Mouse (Mus musculus) ZHBTc4 (cell line): ENCODE data around the gene Hcn4.
A peak's percentile ranks its signal among the peaks of the same experiment; 100 is the strongest.

Source experiments
- DNase-seq: peaks from one replicate; pipeline ENCODE4 v3.0.0-alpha.2; 2011; ENCODE audit warnings: low read depth, low spot score

The Hcn4 gene

GRCm38 (mm10) chr9:58847676-58848075 is 24.5 kb downstream of the Hcn4 start:
- no peak for DNase-seq

GRCm38 (mm10) chr9:58849576-58850315 is 26.5 kb downstream of the Hcn4 start:
- no peak for DNase-seq

GRCm38 (mm10) chr9:58854931-58855330 is 31.7 kb downstream of the Hcn4 start:
- DNase-seq: no peak

- peak; percentile 68 for DNase-seq
These were observed 35.9 kb downstream of the Hcn4 start for GRCm38 (mm10) chr9:58859080-58859635.

GRCm38 (mm10) chr9:58863826-58864225 is 40.6 kb downstream of the Hcn4 start:
- peak; percentile 20 for DNase-seq

DNA sequence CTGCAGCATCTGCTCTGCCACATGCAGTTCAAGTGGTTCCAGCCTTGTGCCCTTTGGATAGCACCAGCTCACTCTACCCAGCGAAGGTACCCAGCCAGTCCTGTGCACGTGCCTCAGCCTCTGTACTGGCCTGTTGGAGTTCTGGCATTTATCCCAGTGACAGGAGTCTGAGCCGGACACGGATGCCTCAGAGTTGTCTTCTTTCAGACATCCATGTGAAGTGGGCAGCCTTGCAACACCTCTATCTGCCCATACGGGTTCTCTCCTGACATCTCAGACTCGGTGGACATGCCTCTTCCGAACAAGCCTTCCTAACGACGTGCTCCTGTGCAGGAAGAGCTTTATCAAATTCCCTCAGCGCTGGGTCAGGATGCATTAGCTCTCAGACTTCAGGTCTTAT is 47.9 kb downstream of the Hcn4 start:
- no peak for DNase-seq

DNA sequence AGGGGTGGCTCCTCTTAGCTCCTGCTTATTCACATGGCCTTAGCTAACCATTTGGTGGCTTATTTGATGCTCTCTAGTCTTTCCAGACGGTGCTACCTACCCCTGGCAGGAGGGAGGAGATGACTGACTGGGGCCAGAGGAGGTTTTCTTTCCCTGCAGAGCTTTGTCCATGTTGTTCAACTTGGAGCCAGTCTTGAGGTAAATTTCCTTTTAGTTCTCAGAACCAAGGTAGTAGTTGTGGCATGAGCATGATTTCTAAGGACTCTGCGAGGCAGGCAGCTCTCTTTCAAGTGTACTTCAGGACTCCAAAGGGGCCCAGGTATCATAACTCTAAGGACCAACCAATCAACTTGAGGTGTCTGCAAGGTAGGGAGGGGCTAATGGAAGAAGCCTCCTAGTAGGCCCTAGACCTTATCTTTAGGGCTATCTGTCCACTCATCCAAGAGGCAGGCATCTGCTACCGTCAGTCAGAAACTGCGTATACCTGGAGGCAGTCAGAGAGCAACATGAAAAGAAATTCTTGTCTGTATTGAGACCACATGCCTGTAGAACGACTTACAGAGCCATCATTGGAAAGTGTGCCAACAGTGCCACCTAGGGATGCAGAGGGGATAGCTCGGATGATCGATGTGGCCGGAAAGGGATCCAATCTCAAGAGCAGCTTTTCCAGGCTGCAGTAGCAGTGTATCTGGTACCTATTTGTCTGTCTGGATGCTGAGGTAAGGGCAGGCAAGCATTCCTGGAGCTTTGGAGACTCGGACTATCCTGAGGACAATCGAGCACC is 50.5 kb downstream of the Hcn4 start:
- DNase-seq: peak; percentile 72

GRCm38 (mm10) chr9:58874354-58874753 is 51.1 kb downstream of the Hcn4 start:
- DNase-seq: no peak

DNA sequence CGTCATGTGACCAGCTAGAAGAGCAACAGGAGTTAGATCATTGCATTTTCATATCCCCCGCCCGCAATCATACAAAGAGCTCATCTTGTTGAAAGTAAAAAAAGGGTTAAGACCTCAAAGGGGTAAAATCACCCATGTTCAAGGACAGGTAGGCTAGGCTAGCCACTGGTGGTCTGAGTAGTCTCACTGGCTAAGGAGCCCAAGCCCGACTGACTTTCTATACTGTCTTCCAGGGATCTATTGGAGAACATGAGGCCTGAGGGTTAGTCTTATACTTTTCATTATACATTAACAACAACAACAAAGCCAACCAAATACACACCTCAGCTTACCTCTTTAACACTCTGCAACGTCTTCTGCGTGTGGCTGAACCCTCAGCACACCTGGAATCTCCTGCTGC is 52.2 kb downstream of the Hcn4 start:
- DNase-seq: no peak

- no peak for DNase-seq
These were observed 53.9 kb downstream of the Hcn4 start for GRCm38 (mm10) chr9:58876946-58877625.

- no peak for DNase-seq
These were observed 56.6 kb downstream of the Hcn4 start for GRCm38 (mm10) chr9:58879836-58880235.

DNA sequence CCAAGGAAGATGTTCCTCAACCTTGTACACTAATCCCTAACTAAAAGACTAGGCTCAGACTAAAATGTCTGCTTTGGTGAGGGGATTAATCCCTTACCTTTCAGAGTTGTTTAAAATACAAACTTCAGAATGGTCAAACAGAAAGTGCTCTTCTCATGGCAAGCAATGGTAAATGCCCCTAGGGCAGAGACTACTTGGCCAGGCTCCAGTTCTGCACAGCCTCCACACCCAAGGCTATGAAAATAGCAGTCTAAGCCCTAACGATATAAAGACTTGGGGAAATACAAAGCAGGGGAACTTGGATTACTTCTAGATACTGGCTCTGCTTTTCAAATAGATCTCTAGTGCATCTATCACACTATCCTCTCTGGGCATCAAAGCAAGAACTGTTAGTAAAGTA is 59.5 kb downstream of the Hcn4 start:
- no peak for DNase-seq

DNA sequence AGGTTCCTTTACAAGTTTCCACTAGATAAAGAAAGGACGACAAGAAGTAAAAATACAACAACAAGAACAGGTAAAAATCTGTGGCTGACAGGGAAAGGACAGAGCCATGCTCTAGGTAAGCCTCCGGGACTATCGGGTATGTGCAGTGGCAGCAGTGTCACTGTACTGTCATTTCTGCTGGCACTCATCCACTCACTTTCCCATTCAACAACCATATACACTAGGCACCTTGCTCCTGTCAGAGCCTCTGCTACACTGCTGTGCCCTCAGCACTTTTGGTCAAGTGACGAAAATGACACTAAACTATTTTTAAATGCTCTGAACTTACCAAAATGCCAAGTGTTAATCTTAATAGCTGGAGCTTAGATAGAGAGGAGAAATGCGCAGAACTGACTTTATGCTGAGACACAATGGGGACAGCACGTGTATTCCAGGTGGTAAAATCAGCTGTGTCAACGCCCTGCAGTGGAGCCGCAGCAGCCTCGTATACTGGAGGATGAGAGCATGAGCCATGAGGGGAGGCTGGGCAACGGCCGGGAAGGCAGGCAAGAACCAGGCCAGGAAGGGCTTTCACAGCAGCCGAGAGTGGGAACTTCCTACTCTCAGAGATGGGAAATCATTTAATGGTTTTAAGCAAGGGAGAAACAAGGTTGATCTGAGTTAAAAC is 66.7 kb downstream of the Hcn4 start:
- DNase-seq: no peak

DNA sequence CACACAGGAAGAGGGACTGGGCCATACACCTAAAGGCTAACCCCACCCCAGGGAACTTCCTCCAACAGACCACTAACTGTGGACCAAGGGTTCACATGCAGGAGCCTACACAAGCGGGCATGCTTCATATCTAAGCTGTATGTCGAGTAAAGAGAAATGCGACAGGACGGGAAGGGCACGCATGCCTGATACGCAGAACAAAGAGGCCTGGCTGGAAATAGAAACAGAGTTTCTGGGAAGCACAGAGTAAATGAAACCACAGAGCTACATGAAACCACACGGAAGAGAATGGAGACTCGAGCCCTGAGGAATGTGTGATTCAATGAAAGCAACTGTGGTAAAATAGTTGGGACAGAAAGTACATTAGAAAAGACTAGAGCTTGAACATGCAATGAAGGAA is 67.7 kb downstream of the Hcn4 start:
- no peak for DNase-seq

DNA sequence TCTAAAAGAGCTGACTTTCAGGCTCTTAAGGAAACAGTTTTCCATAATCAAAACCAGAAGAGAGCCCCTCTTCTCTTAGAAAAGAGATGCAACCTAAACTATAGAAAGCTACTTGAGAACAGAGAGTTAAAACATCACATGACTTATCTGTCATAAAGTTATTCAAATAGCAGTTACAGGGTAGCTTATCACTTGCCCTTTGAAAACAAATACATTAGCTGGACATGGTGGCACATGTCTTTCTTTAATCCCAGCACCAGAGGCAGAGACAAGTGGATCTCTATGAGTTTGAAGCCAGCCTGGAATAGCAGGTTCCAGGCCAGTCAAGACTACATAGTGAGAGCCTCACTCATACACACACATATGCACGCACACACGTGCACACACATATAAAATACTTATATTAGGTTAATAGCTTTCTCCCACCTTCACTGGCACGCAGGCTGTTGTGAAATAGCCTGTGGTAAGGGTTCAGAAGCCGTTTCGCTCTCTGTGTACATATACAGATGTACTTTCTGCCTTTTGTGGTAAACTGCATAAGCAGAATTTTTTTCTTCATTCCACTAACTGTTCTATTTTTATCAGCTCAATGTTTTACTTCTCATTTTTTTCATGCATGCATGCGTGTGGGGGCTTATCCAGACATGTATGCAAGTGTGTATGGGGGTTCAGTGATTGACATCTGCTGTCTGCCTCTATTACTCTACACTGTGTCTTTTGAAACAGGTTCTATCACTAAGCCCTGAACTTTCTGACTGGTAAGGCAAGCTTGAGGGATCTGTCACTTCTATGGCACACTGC is 68.8 kb downstream of the Hcn4 start:
- no peak for DNase-seq

DNA sequence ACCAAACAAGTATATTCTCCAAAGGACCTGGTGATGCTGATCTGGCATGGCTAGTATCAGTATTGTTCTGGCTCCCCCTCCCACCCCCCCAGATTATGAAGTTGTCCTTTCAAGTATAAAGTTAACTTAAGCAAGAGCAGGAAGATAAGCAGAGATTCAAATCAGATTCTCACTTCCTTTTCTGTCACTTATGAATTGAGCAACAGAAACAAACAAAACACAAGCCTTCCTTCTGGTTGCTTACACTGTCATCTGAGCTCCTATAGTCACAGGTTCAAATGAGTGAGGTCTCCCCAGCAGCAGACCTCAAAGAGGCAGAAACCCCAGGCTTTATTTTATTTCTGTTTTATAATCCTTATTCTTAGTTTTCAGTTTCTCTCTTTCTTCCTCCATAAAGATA is 76.4 kb downstream of the Hcn4 start:
- no peak for DNase-seq

DNA sequence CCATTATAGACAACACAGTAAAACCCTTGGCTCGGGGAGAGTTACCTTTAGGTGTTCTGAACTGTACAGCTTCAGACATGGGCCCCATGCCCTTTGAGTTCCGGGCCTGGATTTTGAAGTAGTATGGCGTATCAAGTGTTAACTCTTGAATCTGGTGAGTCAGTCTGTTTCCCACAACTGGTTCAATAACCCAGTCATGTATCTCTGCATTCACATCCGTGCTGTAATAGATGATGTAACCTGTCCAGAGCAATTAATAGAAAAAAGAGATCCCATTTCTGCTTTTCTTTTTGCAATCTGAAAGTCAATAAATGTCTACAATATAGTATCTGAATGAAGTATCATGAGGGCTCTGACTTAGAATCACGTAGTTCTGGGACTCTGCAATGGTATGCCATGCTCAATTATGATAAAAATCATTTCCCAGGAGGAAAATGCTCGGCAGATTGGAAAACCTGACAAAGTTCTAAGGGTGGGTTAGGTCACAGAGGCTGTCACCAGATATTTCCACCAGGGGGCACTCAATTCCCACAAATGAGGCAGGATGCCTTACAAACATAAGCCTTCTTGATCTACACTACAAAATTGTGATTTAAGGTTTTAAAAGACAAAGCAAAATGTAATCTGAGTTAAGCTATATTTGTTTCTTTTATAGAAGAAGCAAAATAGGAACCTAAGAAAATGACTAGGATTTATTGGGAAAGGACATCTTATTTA is 79.8 kb downstream of the Hcn4 start:
- peak; percentile 63 for DNase-seq
